Mouse (Mus musculus): ENCODE results near the gene Ptprc. TPM values are rescaled to one million over a fixed set of nuclear protein-coding genes. Genes with fewer than 3 reads are reported as not detected.

The Ptprc gene
- total RNA-seq, 1 experiment from 2014 or later, result 223 TPM

DNA sequence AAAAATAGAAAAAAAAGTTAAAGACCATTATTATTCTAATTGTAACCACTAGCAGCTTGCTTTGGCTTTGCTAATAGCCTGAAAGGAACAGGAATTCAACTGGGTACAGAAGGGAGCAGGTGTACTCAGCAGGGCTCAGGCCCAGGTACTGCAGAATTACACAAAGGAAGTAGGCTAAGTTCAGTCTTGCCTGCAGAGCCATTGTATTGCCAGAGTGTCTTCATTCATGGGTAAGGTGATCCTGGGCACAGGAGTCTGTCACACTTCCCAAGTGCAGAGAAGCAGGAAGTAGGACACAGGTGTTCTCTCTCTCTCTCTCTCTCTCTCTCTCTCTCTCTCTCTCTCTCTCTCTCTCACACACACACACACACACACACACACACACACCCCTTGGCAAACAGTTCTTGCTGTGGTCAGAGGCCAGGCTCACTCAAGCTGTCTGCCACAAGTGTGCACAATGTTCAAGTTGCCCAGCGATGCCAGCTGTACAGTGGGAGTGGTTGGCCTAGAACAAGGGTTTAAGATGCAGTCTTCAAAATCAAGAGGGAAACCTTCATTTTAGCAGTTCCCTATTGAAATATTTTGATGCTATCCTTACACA is 21.2 kb downstream of the Ptprc start:
- peak; percentile 29; the same call in 1 of the 2 replicates for ATAC-seq (replicated peaks; ENCODE audit: low read depth, poor library complexity, severe bottlenecking)

DNA sequence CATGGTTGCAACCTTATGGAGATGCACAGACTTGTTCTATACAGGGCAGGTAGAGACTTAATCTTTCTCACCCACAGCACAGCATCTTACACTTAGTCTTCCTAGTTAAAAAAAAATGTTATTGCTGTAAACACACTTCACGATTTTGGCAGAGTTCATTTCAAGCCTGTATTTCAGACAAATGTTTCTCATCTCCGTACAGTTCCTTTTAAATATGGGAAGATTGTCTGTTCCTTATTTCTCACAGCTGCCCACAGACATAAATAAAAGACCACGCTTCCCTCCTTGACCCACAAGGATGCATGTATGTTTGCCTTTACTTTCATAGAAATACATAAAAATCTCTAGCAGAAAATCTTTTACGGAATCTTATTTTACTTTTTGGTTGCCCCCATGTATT is 22.4 kb downstream of the Ptprc start:
- no peak for ATAC-seq (replicated peaks; ENCODE audit: low read depth, poor library complexity, severe bottlenecking)

DNA sequence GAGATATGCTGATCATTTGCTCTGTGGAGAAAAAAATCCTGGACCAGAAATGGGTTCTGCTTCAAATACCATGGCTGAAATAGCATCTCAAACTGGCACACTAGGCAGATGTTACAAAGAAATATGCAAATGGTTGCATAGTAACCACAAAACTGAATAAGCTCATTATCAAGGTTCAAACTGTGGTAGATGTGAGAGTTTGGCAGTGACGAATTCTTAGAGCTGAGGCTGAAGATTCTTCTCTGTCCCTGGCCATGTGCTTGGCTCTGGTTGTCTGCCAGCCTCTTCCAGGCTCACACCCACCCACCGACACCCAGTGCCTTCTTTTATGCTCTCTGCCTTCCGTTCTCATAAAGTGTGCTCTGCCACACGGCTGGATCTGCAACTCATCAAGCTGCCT is 26.7 kb downstream of the Ptprc start:
- peak; percentile 29; the same call in 1 of the 2 replicates for ATAC-seq (replicated peaks; ENCODE audit: low read depth, poor library complexity, severe bottlenecking)

DNA sequence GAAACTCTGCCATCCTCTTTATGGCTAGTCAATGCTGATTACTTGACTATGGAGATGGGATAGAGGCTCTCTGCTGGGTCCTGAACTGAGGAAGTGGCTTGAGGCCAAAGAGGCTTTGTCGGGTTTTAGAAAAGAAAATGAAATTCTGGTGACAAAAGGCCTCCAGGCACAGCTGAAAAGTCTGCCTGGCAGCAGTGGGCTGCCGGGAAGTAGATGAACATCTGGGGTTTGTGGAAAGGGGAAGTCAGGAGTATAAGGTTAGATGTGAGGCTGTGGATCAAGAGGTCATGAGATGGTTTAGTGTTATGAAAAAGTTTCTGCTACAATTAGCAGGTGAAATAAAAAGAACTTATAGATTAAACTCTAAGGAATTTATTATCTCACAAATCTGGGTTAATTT is 29.9 kb downstream of the Ptprc start:
- ATAC-seq (replicated peaks; ENCODE audit: low read depth, poor library complexity, severe bottlenecking), result peak; percentile 85

DNA sequence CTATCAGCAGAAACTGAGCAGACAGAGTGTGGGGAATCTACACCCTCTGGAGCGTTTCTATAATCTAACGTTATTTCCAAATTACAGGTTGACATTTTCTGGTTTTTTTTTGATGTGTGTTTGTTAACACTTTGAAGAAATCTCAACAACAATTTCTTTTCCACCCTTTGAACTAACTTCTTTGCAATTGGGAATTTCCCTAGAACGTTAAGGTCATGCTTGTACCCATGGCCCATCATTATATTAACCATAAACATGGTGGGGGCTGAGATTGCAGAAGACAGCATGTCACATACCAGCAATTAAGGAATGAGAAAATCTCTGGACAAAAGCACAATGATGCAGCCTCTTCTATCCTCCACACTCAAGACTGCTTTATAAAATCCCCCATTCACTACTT is 30.4 kb downstream of the Ptprc start:
- no peak for ATAC-seq (replicated peaks; ENCODE audit: low read depth, poor library complexity, severe bottlenecking)

DNA sequence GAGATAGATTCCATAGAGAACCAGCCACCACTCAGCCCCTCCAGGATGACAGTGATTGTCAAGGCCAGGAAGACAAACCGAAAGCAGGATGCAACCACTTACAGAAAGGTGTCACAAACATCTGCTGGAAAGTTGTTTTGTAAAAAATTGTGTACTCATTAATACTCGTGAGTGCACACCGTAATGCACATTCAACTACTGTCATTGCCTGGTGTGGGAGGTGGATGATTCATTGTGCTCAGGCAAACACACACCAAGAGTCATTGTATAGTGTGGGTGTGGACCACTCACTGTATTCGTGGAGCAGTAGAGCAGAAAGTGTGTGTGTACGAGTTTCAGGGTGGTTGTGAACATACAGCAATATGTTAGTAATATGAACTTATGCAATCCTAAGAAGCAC is 31.1 kb downstream of the Ptprc start:
- ATAC-seq (replicated peaks; ENCODE audit: low read depth, poor library complexity, severe bottlenecking), result no peak

DNA sequence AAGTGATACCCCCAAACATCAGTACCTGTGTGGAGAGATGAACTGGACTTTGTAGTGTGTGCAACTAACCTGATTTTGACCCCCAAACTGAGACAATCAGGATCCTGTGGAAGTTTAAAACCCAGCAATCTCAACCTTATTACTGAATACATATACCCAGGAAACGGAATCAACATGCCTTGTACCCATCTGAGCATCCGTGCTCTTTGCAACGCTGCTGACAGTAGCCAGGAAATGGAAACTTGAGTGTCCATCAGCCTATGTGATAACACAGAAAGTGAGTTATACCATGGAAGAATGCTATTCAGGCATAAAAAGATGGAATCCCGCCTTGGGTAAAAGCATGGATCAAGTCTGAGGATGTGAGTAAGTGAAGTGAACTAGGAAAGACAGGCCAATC is 34.7 kb downstream of the Ptprc start:
- ATAC-seq (replicated peaks; ENCODE audit: low read depth, poor library complexity, severe bottlenecking), result no peak

DNA sequence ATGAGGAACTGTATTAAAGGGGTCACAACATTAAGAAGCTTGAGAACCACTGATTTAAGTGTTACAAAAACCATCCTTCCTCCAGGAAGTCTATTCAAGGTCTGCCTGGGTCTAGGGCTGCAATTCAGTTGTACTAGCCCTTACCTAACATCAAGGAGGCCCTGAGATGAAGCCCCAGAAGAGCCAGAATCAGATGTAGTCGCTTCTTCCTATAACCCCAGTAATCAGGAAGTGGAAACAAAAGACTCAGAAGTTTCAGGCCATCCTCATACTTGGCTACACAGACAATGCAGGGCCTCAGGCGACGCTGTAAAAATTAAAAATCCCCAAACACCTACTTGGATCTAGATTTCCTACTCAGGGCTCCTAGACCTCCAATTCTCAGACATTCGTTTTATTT is 37.8 kb downstream of the Ptprc start:
- ATAC-seq (replicated peaks; ENCODE audit: low read depth, poor library complexity, severe bottlenecking), result no peak

DNA sequence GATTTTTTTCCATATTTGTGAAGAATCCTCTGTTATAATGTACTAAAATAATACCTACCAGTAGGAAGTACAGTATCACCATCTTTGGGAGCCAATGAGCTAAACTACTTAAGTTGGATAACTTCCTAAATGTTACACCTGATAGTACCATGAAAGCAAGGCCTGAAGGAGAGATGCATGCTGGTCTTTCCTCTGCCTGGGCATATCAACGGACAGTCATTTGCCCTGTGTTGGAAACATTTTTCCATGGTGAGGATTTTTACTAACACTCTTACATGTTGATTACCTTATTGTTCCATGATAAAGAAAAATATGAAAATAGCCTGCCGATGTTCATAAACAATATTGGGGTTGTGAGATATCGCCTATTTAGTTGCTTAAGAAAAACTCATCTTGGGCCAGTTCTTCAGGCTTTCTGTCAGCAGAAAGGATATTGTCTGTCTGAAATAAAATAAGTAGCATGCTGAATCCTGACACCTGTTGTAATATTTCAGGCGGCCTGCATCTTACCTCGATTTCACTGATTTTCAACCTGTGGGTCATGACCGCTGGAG is 38.4 kb downstream of the Ptprc start:
- ATAC-seq (replicated peaks; ENCODE audit: low read depth, poor library complexity, severe bottlenecking), result 0 out of 2 replicates have a peak, but pooled peaks have one; percentile 1

DNA sequence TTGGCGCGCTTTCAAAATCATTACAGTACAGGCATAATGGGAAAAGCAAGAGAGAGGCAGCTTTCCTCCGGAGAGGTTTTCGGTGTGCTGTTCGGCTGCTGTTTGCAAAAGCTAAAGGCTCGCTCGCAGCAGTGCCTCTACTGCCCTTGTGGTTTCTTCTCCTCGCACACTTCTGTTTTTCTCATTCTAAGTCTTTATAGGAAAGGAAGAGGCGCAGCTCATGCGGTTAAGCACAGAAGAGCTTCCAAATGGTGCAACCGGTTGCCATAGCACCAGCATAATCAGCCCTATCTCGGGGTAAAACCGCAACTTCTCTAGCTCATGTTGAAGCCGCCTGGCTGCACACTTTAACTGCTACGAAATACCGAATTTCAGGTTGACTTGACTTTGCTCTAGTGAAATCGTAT is 39.1 kb downstream of the Ptprc start:
- ATAC-seq (replicated peaks; ENCODE audit: low read depth, poor library complexity, severe bottlenecking), result peak; percentile 94

DNA sequence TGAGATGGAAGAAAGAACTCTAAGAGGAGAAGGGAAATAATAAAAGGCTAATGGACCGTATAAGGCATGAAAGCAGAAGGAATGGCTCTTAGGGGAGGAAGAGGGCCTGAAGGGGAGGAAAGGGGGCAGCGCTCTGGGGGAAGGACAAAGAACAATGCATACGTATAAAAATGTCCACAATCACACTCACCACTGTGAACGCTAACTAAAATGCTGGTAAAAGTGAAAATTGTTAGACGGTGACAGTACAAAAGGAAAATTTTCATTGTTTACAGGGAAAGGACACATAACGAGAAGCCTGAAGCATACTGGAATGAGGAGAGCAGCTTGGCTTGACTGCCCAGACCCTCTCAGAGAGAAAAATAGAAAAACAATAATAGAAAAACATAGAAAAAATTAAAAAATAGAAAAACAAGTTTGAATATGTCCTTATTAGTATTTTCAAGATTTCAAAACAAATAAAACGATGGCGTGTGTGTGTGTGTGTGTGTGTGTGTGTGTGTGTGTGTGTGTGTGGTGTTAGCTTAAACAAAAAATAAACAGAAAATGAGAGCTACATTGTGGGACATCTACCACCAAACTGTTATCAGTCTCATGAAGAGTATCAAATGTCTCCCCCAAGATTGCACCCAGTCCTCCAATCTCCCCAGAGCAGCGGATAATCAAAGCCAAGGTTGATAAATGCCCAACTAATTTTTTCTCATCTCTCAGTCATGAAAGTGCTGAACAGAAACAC is 39.7 kb downstream of the Ptprc start:
- no peak for ATAC-seq (replicated peaks; ENCODE audit: low read depth, poor library complexity, severe bottlenecking)

DNA sequence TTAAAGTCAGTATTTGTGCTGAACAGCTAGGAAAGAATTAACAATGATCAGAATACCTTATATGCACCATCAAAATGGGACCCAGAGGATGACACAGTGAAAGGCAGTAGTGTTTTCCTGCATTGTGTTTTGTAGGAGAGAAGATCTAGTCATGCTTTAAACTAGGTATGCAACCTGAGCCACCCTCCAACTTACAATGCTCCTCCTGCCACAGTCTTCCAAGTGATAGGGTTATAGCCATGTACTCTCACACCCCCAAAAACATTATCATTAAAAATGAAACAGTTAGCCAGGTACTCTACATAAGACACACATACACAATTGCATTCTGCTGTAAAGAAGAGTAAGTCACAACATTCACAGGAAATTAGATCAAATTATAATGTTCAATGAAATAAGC is 40.4 kb downstream of the Ptprc start:
- ATAC-seq (replicated peaks; ENCODE audit: low read depth, poor library complexity, severe bottlenecking), result no peak

DNA sequence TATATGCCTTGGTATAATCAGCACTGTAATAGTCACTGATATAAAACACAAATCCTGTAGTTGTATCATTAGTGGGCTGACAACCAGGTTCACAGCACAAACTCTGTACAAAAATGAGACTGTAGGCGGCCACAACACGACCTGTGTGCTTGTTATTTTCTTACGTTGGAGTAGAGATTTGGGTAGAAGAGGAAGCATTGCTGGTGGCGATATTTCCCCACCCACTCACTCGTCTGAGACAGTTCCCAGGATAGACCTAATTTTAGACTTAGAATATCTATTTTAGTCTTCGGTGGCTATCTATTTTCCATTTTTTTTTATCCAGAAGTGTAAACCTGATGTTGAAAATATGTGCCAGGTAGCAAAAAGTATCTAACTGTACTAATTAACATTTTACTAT is 41.2 kb downstream of the Ptprc start:
- ATAC-seq (replicated peaks; ENCODE audit: low read depth, poor library complexity, severe bottlenecking), result no peak

DNA sequence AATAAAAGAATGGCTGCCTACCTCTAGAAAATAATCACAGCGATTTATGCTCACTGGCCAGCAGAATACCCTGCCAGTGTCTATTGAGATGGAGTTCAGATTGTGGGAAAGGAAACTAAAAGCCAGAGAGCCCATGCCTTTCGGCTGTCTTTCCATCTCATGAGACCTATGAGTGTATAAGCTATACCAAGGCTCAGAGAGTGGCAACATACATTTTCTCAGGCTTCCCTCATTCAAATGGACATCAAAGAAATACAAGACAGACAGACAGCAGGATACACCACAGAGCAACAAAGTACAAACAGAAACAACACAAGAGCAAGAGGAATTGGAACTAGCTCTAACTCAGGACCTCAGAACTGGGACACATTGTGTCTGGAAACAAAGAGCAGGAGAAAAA is 43.8 kb downstream of the Ptprc start:
- ATAC-seq (replicated peaks; ENCODE audit: low read depth, poor library complexity, severe bottlenecking), result no peak

DNA sequence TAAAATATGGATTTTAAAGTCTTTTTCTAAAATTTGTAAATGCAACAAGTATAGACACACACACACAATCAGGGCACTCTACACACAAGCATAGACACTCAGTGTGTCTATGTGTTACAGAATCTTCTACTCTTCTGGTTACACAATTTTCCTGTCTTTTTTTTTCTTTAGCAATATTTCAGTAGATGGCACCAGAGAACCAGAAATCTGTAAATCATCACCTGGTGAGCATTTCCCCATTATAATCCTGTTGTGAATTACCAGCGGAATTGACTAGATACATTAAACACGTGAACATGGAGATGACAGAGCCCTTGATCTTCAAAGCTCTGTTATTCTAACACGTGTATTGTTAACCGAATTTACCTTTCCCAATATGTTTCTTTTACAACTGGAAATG is 45.4 kb downstream of the Ptprc start:
- ATAC-seq (replicated peaks; ENCODE audit: low read depth, poor library complexity, severe bottlenecking), result 0 out of 2 replicates have a peak, but pooled peaks have one; percentile 27

DNA sequence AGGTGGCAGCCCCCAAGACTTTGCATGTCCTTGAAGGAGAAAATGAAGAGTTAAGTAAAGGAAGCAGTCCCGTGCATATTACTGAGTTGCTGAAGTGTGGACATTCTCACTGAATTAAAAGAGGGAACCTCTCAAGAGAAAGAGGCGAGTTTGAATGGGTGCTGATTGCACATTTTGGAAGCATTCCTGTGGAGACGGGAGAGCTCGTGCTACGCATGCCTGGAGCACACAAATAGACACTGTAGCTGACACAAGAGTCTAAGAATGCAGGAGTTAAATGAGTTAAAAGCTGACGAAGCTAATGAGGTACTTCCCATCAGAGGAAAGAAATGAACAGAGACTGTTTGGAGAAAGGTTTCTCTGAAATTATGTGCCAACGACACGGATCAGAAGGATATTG is 48.7 kb downstream of the Ptprc start:
- ATAC-seq (replicated peaks; ENCODE audit: low read depth, poor library complexity, severe bottlenecking), result no peak

DNA sequence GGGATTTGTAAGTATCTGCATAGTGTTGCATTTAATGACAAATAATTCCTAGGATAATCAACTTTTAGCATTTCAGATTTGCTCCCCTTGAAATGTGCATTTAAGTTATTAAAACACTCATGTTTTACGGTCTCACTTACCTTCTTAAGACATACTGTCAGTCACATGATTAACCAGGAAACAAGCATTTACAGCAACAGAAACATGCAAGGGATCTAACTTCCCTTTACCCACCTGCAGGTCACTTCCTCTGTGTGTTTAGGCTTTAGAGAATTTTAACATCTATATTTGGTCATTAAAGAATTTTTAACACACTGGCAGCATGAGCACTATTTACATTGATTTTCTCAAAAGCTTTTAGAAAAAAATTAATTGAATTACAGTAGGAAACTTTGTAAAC is 50.2 kb downstream of the Ptprc start:
- peak; percentile 52 for ATAC-seq (replicated peaks; ENCODE audit: low read depth, poor library complexity, severe bottlenecking)

DNA sequence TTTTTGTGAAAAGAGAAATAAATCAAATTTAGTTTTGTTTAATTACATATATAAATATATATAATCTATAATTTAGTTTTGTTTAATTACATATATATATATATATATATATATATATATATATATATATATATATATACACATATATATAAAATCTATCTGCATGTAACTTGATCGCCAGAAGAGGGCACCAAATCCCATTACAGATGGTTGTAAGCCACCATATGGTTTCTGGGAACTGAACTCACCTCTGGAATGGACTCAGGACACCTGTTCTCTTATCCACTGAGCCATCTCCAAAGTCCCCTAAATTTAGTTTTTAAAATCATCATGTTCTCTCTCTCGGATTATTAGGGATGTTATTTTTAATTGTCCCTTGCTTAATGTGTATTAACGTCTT is 51.6 kb downstream of the Ptprc start:
- ATAC-seq (replicated peaks; ENCODE audit: low read depth, poor library complexity, severe bottlenecking), result no peak

DNA sequence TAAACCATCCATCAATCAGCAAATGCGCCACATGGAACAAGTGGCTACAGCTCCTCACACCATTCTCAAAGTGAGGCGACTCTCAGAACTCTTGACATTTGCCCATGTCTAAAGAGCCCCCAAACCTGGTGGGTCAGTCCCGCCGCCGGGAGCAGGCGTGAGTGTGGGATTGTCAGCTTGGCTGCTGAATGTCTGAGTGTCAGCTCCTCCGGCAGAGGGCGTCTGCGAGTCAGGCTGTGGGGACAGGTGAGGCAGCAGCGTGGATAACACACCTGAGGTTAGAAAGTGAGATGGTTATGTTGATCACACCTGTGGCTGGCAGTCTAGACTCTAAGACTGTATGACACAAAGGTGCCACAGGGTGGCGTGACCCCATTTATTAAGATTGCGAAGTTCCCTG is 55.6 kb downstream of the Ptprc start:
- ATAC-seq (replicated peaks; ENCODE audit: low read depth, poor library complexity, severe bottlenecking), result no peak

DNA sequence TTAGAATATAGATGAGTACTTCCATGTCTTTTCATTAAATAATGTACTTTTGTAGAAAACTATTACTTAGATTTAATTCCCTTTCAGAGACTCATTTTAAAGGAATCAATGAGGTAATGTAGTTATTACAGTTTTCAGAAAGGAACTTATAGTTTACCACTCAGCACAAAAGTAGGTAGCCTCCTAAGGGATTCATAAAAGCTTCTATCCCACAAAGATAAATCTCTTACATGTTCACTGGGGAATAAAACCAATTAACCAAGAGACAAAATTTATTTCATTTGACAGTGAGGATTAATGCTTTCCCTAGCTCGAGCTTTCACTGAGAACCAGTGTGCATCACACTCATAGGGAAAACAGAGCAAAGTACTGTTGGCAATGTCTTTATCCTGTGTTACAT is 82.3 kb downstream of the Ptprc start:
- ATAC-seq (replicated peaks; ENCODE audit: low read depth, poor library complexity, severe bottlenecking), result no peak

DNA sequence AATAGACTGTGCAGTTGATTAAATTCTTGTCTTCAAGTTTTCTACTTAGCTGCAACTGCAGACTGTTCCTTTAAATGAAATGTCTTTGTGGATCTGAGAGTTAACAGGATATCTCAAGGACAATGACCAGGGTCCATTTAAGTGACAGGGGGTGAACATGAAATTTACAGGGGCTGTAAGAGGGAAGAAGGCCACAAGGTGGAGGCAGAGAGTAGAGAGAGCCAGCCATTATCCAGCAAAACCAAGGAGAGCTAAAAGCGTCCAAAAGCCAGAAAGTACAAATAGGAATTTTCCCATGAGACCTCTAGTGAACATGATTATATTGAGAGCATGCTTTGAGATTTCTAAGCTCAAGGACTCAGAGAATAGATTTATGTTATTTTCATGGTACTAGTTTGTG is 89.7 kb downstream of the Ptprc start:
- peak; percentile 84 for ATAC-seq (replicated peaks; ENCODE audit: low read depth, poor library complexity, severe bottlenecking)

DNA sequence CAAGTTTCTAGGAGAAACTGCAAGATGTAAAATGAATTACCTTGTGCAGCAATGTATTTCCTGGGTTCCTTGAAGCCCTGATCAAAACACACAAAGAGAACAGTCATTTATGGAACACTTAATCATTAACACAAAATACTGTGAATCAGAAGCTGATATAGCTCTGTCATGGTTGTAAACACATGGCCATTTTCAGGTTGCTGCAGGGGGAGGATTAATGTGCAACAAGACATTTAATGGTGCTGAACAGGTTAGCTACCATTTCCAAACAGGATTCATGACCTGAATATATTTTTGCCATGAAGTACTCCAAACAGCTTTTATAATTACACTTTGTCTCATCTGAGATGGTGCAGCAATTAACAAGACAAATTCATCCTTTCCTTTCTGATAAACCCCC is 91.8 kb downstream of the Ptprc start:
- ATAC-seq (replicated peaks; ENCODE audit: low read depth, poor library complexity, severe bottlenecking), result no peak

Measured in common myeloid progenitor, adult 5-6 weeks (primary cell).